Mouse (Mus musculus) hindbrain, embryonic 12.5 days (tissue): ENCODE data around the gene Lmntd1. TPM values are rescaled to one million over a fixed set of nuclear protein-coding genes. Genes with fewer than 3 reads are reported as not detected.

Experiments used
- ATAC-seq: fragments of 200-750 bp; cut with Nextera tagmentation; 2 replicates; pipeline ENCODE4 v1.8.0; 2017; ENCODE audit warnings: moderate TSS enrichment; ENCODE audit not compliant: low FRiP score
- H3K27ac ChIP-seq: fragments of 300-500 bp; sonication (generic); 2 replicates; pipeline ENCODE4 v1.5.1; 2016; ENCODE audit warnings: mild to moderate bottlenecking
- H3K27me3 ChIP-seq: fragments of 300-500 bp; sonication (generic); 2 replicates; pipeline ENCODE4 v1.6.1; 2016; ENCODE audit warnings: mild to moderate bottlenecking
- H3K36me3 ChIP-seq: fragments of 300-500 bp; sonication (generic); 2 replicates; pipeline ENCODE4 v1.6.1; 2016; ENCODE audit warnings: mild to moderate bottlenecking
- H3K4me1 ChIP-seq: fragments of 300-500 bp; sonication (generic); 2 replicates; pipeline ENCODE4 v1.6.1; 2016
- H3K4me2 ChIP-seq: fragments of 300-500 bp; sonication (generic); replicated peaks from 2 replicates; pipeline ENCODE4 v1.6.1; 2016; ENCODE audit warnings: mild to moderate bottlenecking
- H3K4me3 ChIP-seq: fragments of 300-500 bp; sonication (generic); 2 replicates; pipeline ENCODE4 v1.5.1; 2016; ENCODE audit warnings: mild to moderate bottlenecking
- H3K9ac ChIP-seq: fragments of 300-500 bp; sonication (generic); 2 replicates; pipeline ENCODE4 v1.6.1; 2016; ENCODE audit warnings: mild to moderate bottlenecking, moderate library complexity
- H3K9me3 ChIP-seq: fragments of 300-500 bp; sonication (generic); replicated peaks from 2 replicates; pipeline ENCODE4 v1.6.1; 2016; ENCODE audit warnings: mild to moderate bottlenecking
- WGBS: fragments of 180-500 bp; shearing (Covaris S2); methylation state at CpG from one replicate; pipeline ENCODE4 v1.1.7; 2016; 5-methylcytosine and 5-hydroxymethylcytosine counted together
- polyA plus RNA-seq: library from polyadenylated mRNA; unstranded; fragments of >200 nt; fragmentation: Nextera tagmentation; extraction: Ambion mirVana; gene quantifications from 2 replicates; pipeline ENCODE4 v1.2.1, GENCODE M21; 2016

Gene Lmntd1
- polyA plus RNA-seq, 1 experiment from 2014 or later = 0.58 TPM

DNA sequence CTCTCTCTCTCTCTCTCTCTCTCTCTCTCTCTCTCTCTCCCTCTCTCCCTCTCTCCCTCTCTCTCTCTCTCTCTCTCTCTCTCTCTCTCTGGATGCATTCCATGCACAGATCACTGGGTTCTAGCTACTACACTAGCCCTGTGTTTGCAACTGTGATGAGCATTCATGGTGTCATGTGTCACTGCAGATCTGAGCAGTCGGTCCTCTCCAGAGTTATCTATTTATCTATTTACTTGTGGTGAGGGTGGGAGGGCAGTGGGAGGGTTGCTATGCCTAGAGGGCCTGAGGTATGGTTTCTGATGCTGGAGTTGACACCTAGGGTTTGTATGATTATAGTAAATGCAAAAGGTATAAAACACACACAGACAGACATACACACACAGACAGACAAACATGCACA is 261.4 kb downstream of the Lmntd1 start:
- no peak overlapping the region for H3K27ac ChIP-seq

DNA sequence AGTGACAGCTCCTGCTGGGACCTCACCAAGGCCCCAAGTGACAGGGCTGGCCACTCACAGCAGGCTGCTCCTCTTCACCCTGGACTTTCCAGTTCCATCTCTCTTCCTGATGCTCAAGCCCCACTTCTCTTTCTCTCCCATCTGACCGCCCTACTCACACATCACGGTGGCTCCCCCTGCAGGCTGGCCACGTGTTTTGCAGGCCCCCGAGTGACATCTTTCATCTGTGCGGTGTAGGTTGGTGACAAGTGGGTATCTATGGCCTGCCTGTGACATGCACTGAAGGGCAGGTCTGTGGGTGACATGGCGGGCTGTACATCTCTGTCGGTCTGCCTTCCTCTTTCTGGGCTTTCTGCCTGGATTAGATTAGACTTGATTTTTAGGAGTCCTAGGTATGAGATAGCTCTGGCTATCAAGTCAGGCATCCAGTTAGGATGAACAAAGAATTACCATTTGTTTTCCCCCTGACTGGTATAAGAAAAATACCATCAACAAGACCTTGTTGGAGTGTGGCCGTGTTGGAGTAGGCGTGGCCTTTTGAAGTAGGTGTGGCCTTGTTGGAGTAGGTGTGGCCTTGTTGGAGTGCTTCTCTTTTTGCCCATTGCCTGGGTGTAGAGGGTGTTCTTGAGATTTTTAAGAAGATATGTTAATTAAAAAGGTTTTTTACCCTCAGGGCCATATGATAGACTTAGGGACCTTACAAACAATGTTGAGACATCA is 265.8 kb downstream of the Lmntd1 start:
- WGBS = 64% methylated on average over 9 of the region's 9 CpGs
- no peaks in the 10 kb centered on the region for H3K9me3 ChIP-seq
- no peak for ATAC-seq
- H3K4me2 ChIP-seq = no peak overlapping the region
- H3K36me3 ChIP-seq = no peaks in the 10 kb centered on the region
- no peaks in the 10 kb centered on the region for H3K27me3 ChIP-seq
- no peak overlapping the region for H3K27ac ChIP-seq
- H3K9ac ChIP-seq = no peak overlapping the region
- H3K4me1 ChIP-seq = peaks cover 3% of the 10 kb centered on the region; the same call in 1 of the 2 replicates
- H3K4me3 ChIP-seq = no peak overlapping the region

More for the DNA sequence above, 261.4 kb downstream of the Lmntd1 start:
- 0 out of 2 replicates have a peak, but pooled peaks cover 10% of the 10 kb centered on the region for H3K9me3 ChIP-seq
- peaks cover 3% of the 10 kb centered on the region; the same call in 1 of the 2 replicates for H3K4me1 ChIP-seq
- no peak for ATAC-seq
- no peak overlapping the region for H3K9ac ChIP-seq
- no peaks in the 10 kb centered on the region for H3K27me3 ChIP-seq
- no peak overlapping the region for H3K4me2 ChIP-seq
- no peak overlapping the region for H3K4me3 ChIP-seq
- WGBS = 35% methylated on average over 1 of the region's 1 CpGs
- H3K36me3 ChIP-seq = no peaks in the 10 kb centered on the region

DNA sequence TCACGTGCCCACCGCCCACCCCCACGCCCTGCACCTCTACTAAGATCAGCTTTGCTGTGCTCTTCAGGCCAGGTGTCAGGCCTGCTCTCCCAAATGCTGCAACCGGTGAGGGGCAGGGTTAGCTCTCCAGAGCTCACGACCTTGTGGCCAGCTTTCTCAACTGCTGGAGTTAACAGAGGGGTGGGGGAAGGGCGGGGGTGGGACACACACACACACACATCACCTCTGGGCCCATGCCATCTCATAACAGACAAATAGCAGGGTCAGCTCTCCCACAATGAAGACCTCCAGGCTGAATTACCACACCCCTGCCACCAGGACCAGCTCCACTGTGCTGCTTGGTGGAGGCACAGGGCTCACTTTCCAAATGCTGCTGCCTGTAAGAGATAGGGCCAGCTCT is 266.5 kb downstream of the Lmntd1 start:
- Histone ChIP-seq H3K9me3 (no peaks in the 10 kb centered on the region), H3K27me3 (no peaks in the 10 kb centered on the region), H3K4me3 (no peak overlapping the region), H3K36me3 (no peaks in the 10 kb centered on the region), H3K4me1 (peaks cover 3% of the 10 kb centered on the region; the same call in 1 of the 2 replicates), H3K9ac (no peak overlapping the region), H3K27ac (no peak overlapping the region), H3K4me2 (no peak overlapping the region)
- 67% methylated on average over 6 of the region's 6 CpGs for WGBS
- peak; percentile 29; the same call in 1 of the 2 replicates for ATAC-seq

DNA sequence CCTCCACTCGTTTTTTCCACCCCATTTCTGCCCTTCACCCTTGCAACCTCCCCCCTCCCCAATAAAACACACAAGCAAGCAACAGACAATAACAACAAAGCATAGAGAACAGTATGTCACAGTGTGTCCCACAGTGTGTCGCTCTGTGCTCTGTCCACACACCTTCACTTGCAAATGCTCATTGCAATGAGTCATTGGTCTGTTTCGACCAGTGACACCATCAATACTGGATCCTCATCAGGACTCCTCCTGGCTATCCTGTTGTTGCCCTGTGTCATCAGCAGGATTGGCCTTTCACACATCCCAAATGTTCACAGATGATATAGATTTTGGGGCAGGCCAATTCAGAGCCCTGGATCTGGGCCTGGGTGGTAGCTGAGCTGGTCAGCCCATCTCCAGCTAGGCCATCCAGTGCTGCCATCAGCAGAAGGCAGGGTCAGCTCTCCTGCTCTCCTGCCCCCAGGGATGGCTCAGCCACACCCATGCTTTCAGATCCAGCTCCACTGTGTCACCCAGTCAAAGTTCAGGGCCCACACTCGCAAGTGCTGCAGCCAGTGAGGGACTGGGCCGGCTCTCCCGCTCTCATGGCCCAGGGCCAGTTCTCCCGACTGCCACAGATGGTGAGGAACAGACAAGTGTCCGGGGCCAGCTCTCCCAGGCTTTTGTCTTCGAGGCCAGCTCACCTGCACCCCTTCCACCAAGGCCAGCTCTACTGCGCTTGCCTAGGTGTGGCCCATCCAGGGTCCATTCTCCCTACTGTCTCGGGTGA is 267.1 kb downstream of the Lmntd1 start:
- peaks cover 3% of the 10 kb centered on the region; the same call in 1 of the 2 replicates for H3K4me1 ChIP-seq
- no peak for ATAC-seq
- no peaks in the 10 kb centered on the region for H3K27me3 ChIP-seq
- H3K4me2 ChIP-seq = no peak overlapping the region
- no peak overlapping the region for H3K9ac ChIP-seq
- H3K36me3 ChIP-seq = no peaks in the 10 kb centered on the region
- H3K4me3 ChIP-seq = no peak overlapping the region
- 75% methylated on average over 11 of the region's 11 CpGs for WGBS
- H3K27ac ChIP-seq = no peak overlapping the region
- H3K9me3 ChIP-seq = no peaks in the 10 kb centered on the region

DNA sequence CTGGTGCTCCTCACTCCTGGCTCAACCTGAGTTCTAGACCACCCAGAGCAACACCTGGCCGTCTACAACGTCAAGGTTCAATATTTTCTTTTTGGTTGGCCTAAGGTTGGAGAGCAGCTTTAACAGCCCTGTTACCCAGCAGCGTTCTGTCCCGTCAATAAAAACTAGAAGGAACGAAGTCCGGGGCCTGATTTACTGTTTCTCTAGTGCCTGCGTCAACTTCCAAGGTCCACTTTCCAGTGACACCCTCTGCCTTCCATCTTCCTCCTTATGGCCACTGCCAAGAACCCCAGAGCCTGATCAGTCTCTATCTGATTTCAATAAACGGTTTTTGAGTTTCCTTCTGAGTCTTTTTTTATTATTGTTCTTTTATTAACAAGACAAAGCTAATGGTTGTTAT is 267.8 kb downstream of the Lmntd1 start:
- H3K9ac ChIP-seq = no peak overlapping the region
- no peaks in the 10 kb centered on the region for H3K27me3 ChIP-seq
- no peaks in the 10 kb centered on the region for H3K9me3 ChIP-seq
- no peak overlapping the region for H3K4me3 ChIP-seq
- 87% methylated on average over 8 of the region's 8 CpGs for WGBS
- no peak overlapping the region for H3K4me2 ChIP-seq
- peaks cover 3% of the 10 kb centered on the region; the same call in 1 of the 2 replicates for H3K4me1 ChIP-seq
- H3K36me3 ChIP-seq = no peaks in the 10 kb centered on the region
- ATAC-seq = no peak
- no peak overlapping the region for H3K27ac ChIP-seq

DNA sequence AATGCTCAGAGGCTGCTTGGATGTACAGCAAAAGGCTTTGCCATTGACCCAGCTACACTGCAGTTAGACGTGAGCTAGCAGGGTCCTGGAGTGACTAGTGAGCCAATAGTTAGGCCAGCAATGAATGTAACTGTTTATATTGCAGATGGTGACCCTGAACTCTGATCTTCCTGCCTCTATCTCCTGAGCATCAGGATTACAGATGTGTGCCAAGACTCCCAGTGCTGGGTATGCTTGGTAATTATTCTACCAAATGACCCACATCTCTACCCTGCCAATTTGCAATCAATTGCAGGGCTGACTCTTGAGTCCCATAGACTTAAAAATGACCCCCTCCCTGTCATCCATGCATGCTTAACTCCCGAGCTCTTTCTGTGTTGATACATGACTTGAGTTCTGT is 269.4 kb downstream of the Lmntd1 start:
- Histone ChIP-seq H3K4me3 (no peak overlapping the region), H3K27me3 (no peaks in the 10 kb centered on the region), H3K27ac (no peak overlapping the region), H3K36me3 (no peaks in the 10 kb centered on the region), H3K9me3 (no peaks in the 10 kb centered on the region), H3K9ac (no peak overlapping the region), H3K4me2 (no peak overlapping the region), H3K4me1 (peaks cover under 1% of the 10 kb centered on the region; the same call in 1 of the 2 replicates)
- 74% methylated on average over 2 of the region's 2 CpGs for WGBS
- ATAC-seq = no peak

DNA sequence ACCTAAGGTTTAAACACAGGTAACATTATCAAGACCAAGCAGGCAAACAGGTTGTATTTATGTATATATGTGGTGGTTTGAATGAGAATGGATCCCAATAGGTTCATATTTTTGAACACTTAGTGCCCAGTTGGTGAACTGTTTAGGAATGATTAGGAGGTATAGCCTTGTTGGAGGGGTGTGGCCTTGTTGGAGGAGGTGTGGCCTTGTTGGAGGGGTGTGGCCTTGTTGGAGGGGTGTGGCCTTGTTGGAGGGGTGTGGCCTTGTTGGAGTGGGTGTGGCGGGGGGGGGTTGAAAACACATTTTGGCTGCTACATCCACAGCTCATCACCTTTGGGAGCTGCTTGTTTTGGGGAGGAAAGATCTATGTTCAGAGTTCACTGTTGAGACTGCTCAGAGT is 270.7 kb downstream of the Lmntd1 start:
- Histone ChIP-seq H3K9ac (no peak overlapping the region), H3K4me3 (no peak overlapping the region), H3K36me3 (no peaks in the 10 kb centered on the region), H3K4me1 (peaks cover 6% of the 10 kb centered on the region), H3K4me2 (no peak overlapping the region), H3K27ac (no peak overlapping the region), H3K9me3 (no peaks in the 10 kb centered on the region), H3K27me3 (peaks cover 9% of the 10 kb centered on the region)
- ATAC-seq = no peak
- WGBS = 67% methylated on average over 1 of the region's 1 CpGs

DNA sequence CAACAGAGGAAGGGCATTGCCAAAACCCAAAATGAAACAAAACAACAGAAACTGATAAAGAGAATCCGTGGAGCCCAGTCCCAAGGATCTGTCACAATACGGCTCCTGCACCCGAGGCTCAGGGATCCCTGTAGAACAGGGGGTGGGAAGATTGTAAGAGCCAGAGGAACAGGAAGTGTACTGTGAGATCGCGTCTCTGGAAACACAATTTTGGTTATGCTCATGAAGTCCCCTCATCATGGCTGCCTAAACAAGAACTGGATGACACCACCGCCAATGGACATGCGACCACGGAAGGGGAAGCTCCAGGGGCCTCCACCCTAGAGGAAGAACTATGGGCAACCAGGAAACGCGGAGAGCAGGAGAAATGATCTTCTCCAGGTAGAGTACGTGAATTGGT is 271.3 kb downstream of the Lmntd1 start:
- Histone ChIP-seq H3K27me3 (peaks cover 10% of the 10 kb centered on the region), H3K9ac (no peak overlapping the region), H3K9me3 (no peaks in the 10 kb centered on the region), H3K4me2 (no peak overlapping the region), H3K4me3 (no peak overlapping the region), H3K36me3 (no peaks in the 10 kb centered on the region), H3K4me1 (peaks cover 6% of the 10 kb centered on the region), H3K27ac (no peak overlapping the region)
- 86% methylated on average over 11 of the region's 11 CpGs for WGBS
- no peak for ATAC-seq

DNA sequence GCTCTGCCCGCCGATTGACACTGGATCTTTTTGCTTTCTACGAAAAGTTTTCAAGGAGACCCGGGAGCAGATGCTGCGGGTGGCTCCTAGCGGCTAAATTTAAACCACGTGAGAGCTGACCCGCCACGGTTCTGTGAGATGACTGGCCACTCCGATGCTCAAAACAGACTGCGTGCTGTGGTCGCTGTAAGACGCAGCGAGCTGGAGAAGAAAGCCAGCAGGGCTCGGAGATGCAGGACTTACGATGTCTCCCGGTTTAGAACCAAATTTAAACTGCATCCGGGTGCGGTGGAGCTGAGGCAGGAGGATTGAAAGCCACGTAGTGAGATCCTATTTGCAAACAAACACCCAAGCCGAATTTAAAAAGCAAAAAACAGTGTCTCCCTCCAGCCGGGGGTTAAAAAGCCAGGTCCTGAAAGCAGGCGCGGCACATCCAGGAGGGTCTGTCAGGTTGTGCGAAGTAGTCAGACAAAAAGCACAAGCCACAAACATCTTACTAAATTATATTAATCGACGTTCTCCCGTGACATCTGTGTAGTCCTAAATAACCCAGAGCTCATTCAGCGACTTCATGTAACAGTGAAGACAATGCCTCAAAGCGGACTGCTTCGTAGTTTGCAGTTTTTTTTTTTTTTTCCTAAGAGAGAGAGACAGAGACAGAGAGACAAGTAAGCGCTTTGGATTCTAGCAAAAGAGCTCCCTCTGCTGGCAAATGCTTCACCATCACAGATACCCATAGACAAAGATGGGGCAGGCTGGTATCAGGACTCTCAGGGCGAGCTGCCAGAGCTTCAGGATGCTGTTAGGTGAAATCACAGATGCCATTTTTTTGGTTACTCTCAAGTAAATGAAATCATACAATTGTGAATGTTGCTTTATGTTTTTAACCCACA is 272.6 kb downstream of the Lmntd1 start:
- ATAC-seq = peak; percentile 51

DNA sequence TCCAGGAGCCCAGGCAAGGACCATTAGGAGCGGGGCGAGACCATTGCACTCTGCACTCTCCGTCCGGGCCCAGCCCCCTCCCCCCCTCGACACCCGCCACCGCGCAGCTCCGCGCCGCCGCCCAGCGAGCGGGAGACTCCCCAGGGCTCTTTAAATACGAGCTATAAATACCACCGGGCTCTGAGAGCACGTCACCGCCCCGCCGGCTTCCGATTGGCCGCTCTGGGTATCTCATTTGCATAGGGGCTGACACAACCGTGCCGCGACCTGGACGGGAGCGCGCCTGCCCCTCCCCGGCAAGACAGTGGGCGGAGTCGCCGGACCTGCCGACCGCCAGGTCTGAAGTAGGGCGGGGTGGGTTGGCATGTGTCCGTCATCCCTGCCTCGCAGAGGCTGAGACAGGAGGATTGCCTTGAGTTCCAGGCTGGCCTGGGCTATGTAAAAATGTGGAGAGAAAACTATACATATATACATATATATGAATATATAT is 273.4 kb downstream of the Lmntd1 start:
- H3K4me3 ChIP-seq = peak overlapping the region; percentile 46
- H3K4me1 ChIP-seq = peaks cover 6% of the 10 kb centered on the region
- peak overlapping the region; percentile 84 for H3K27ac ChIP-seq
- peak overlapping the region; percentile 68 for H3K4me2 ChIP-seq
- H3K36me3 ChIP-seq = no peaks in the 10 kb centered on the region
- H3K9me3 ChIP-seq = no peaks in the 10 kb centered on the region
- peaks cover 13% of the 10 kb centered on the region for H3K27me3 ChIP-seq
- peak; percentile 95 for ATAC-seq
- under 1% methylated on average over 37 of the region's 37 CpGs for WGBS
- H3K9ac ChIP-seq = peak overlapping the region; percentile 56

More for the DNA sequence above, 272.6 kb downstream of the Lmntd1 start:
- no peaks in the 10 kb centered on the region for H3K9me3 ChIP-seq
- peak overlapping the region; percentile 68 for H3K4me2 ChIP-seq
- H3K27me3 ChIP-seq = peaks cover 13% of the 10 kb centered on the region
- H3K4me3 ChIP-seq = peak overlapping the region; percentile 46
- peaks cover 6% of the 10 kb centered on the region for H3K4me1 ChIP-seq
- H3K36me3 ChIP-seq = no peaks in the 10 kb centered on the region
- H3K27ac ChIP-seq = peak overlapping the region; percentile 84
- H3K9ac ChIP-seq = peak overlapping the region; percentile 56; the same call in 1 of the 2 replicates
- WGBS = under 1% methylated on average over 33 of the region's 33 CpGs

DNA sequence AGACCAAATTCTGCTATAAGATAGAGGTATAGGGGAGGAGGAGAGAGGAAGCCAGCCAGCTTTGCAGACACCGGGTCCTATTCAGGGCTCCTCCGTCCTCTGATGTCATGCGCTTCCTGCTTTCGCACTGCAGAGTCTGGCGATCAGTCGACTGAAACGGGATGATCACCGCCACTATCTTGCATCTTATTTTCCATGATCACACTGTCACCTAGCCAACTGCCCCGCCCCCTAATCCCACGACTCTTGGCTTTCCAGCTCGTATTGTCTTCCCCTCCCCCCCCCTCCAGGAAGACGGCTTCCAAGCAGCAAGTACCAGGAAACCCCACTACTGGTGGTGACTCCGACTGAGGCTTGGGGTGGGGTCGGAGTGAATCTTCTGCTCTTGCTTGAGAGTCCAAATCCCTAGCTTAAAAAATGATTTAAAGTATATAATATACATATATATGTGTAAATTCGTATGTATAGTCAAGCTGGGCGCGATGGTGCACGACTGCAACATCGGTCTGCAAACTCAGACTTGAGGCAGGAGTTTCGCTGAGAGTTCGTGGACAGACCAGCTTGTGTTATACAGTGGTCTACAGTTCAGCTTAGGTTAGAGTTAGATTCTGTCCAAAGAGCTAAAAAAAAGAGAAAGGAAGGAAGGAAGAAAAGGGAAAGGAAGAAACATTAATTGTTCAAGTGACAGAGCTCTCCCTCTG is 274.0 kb downstream of the Lmntd1 start:
- WGBS = under 1% methylated on average over 21 of the region's 21 CpGs
- Histone ChIP-seq H3K36me3 (no peaks in the 10 kb centered on the region), H3K4me1 (peaks cover 6% of the 10 kb centered on the region), H3K27me3 (peaks cover 17% of the 10 kb centered on the region), H3K27ac (peak overlapping the region; percentile 84), H3K4me2 (peak overlapping the region; percentile 68), H3K4me3 (peak overlapping the region; percentile 46), H3K9me3 (no peaks in the 10 kb centered on the region), H3K9ac (peak overlapping the region; percentile 56)
- peak; percentile 46 for ATAC-seq
